Mouse (Mus musculus): ENCODE results near the gene Vmn1r173. TPM values are rescaled to one million over a fixed set of nuclear protein-coding genes. Genes with fewer than 3 reads are reported as not detected.
"Not testable (repeated sequence)": the region's sequence is repeated elsewhere in the genome, so short reads cannot be mapped to it uniquely, and the experiment has no call there.

The Vmn1r173 gene
- not detected for total RNA-seq (2021)
- long read RNA-seq, experiment 1 = 0 reads
- long read RNA-seq, experiment 2 = 0 reads

DNA sequence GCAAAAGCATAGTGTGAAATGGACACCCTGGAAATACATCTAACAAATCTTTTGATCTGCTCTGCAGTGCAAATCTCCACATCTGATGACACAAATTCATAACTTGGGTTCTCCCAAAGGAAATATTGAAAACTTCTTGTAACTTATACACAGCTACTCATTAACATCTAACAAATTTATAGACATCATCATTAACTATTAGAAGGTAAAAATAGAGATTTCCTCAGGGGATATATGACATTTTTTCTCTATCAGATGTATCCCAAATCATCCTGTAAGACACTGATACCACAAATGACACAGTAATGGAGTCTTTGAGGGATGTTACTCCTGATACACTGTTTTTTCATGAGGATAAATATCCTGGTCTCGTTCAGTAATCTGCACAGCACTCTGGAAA, at the start of gene Vmn1r173:
Vmn1r173 (plus strand) TSS at position 301 of the 400 bp plus-strand sequence.
- not testable (repeated sequence) for DNase-seq (ENCODE audit: low spot score in 2 of 2)

DNA sequence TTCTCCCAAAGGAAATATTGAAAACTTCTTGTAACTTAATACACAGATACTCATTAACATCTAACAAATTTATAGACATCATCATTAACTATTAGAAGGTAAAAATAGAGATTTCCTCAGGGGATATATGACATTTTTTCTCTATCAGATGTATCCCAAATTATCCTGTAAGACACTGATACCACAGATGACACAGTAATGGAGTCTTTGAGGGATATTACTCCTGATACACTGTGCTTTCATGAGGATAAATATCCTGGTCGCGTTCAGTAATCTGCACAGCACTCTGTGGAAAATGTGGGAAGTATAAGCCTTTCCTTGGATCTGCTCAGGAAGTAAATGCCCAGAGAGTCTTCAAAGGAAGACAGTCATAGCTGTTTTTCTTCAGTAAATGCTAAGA, 42.5 kb upstream of the Vmn1r173 start, which contains the start of gene Vmn1r172:
Vmn1r172 (plus strand) TSS at position 301 of the 400 bp plus-strand sequence.
- no peak for DNase-seq (ENCODE audit: low spot score in 2 of 2)

DNA sequence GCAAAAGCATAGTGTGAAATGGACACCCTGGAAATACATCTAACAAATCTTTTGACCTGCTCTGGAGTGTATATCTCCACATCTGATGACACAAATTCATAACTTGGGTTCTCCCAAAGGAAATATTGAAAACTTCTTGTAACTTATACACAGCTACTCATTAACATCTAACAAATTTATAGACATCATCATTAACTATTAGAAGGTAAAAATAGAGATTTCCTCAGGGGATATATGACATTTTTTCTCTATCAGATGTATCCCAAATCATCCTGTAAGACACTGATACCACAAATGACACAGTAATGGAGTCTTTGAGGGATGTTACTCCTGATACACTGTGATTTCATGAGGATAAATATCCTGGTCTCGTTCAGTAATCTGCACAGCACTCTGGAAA, 51.5 kb downstream of the Vmn1r173 start, which contains the start of gene Vmn1r174:
Vmn1r174 (plus strand) TSS at position 301 of the 400 bp plus-strand sequence.
- DNase-seq (ENCODE audit: low spot score in 2 of 2) = not testable (repeated sequence)

Other genes starting within 250 kb of the Vmn1r173 start
- not detected for gene Vmn1r167, start 193.5 kb upstream of the Vmn1r173 start, total RNA-seq (2021)
- gene Vmn1r168, start 161.0 kb upstream of the Vmn1r173 start, total RNA-seq (2021) = not detected
- gene Vmn1r169, start 125.2 kb upstream of the Vmn1r173 start, total RNA-seq (2021) = not detected
- not detected for gene Vmn1r170, start 94.5 kb upstream of the Vmn1r173 start, total RNA-seq (2021)
- gene Vmn1r171, start 70.0 kb upstream of the Vmn1r173 start, total RNA-seq (2021) = not detected
- gene Vmn1r172, start 42.4 kb upstream of the Vmn1r173 start, total RNA-seq (2021) = not detected
- gene Vmn1r174, start 51.6 kb downstream of the Vmn1r173 start, total RNA-seq (2021) = not detected
- gene Vmn1r175, start 109.9 kb downstream of the Vmn1r173 start, total RNA-seq (2021) = not detected
- not detected for gene Vmn1r176, start 136.7 kb downstream of the Vmn1r173 start, total RNA-seq (2021)
- not detected for gene Vmn1r177, start 165.7 kb downstream of the Vmn1r173 start, total RNA-seq (2021)
- not detected for gene Vmn1r178, start 191.3 kb downstream of the Vmn1r173 start, total RNA-seq (2021)
- not detected for gene Vmn1r179, start 226.3 kb downstream of the Vmn1r173 start, total RNA-seq (2021)
- gene Vmn1r180, start 249.9 kb downstream of the Vmn1r173 start, total RNA-seq (2021) = not detected